9 mouse cellular contexts compared by ENCODE assay signal in the genomic region with DNA sequence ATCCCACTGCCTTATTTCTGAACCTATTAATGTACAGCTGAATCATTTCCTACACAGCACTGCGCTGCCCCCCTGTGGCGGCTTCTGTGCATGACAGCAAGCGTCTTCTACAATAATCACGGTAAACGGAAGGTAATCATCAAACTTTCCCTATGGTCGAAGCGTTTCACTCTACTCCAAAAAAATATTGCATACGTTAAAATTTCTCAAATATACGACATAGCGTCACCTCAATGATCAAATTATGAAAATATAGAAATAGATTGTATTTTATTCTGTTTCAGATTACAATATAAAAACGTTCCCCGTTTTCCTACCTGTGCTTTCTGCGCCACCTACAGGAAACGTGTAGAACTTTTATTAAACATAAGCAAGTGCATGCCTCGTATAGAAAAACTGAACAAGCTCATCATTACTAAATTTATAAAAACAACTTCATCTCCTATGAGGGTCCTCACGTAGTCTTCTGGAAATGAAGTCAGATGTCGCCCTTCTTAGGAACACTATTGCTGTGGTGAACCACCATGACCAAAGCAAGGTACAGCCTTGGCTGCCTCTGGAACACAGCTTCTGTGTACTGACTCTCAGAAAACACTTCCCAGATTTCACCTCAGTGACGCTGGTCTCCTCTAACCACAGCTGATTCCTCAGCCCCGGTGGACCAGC. TPM values are rescaled to one million over a fixed set of nuclear protein-coding genes. Genes with fewer than 3 reads are reported as not detected.
DNase-seq lines count a peak whose midpoint lies in the region; ATAC-seq and TF ChIP-seq lines count a peak whose summit lies in the region.
"Had no signal": no experiment of that assay in that cellular context is flagged by ENCODE, and none has a peak within 500 bp of the region (broad histone marks: within the 10 kb centered on the region; RNA-seq: fewer than 3 reads in every experiment).

No protein-coding gene starts in this region.

- no peaks in the 10 kb centered on the region for H3K36me3 ChIP-seq in ES-E14 (ENCODE audit: control insufficient read depth, insufficient read depth, low read length, poor library complexity, severe bottlenecking)
- H3K36me3 ChIP-seq in forebrain, embryonic 12.5 days (replicated peaks), result no peaks in the 10 kb centered on the region
- no peaks in the 10 kb centered on the region for H3K36me3 ChIP-seq in liver, postnatal 0 days (replicated peaks; ENCODE audit: insufficient read depth, low read length)
- no peaks in the 10 kb centered on the region for H3K36me3 ChIP-seq in neural tube, embryonic 14.5 days (ENCODE audit: control insufficient read depth, insufficient read depth, low read length)

- H3K4me1 ChIP-seq in ES-E14 (ENCODE audit: control insufficient read depth in 2 of 2, insufficient read depth in 2 of 2, low read length in 2 of 2, poor library complexity in 1 of 2), result no peaks in the 10 kb centered on the region
- no peaks in the 10 kb centered on the region for H3K4me1 ChIP-seq in forebrain, embryonic 12.5 days
- no peaks in the 10 kb centered on the region for H3K4me1 ChIP-seq in liver, postnatal 0 days (ENCODE audit: insufficient read depth)
- H3K4me1 ChIP-seq in neural tube, embryonic 14.5 days (ENCODE audit: control insufficient read depth, insufficient read depth, low read length), result no peaks in the 10 kb centered on the region

- no peak for TF ChIP-seq EP300 in liver, postnatal 0 days (IDR thresholded peaks at IDR 0.05; ENCODE audit: low read depth)

- WGBS in forebrain, embryonic 12.5 days, result 6% methylated on average over 19 of the region's 19 CpGs
- WGBS in liver, postnatal 0 days (ENCODE audit: insufficient replicate concordance), result 4% methylated on average over 19 of the region's 19 CpGs
- 5% methylated on average over 19 of the region's 19 CpGs for WGBS in neural tube, embryonic 14.5 days

- intact Hi-C loops in heart, postnatal 36 days (cut with DNase I), result loop anchor here (5.0 kb wide), 1 partner anchor 1081 kb away; no protein-coding TSS in a partner anchor

- in situ Hi-C loops in ES-E14 (cut with MboI; ENCODE audit: low sequenced_read_pairs in 2 of 2, unreplicated experiment in 2 of 2), result loop anchor here in 1 of 2 experiments (25.0 kb wide), 1 partner anchor 1239 kb away; a partner anchor contains a TSS

- peak; percentile 73 for DNase-seq in ES-E14 (ENCODE audit: low read depth, low spot score)
- peak; percentile 64 for DNase-seq in c-Kit-positive CD71-positive TER-119-positive erythroid progenitor cells, embryonic 14.5 days (ENCODE audit: low spot score)
- DNase-seq in heart, postnatal 36 days, result peak; percentile 67 to 80
- peak; percentile 88 for DNase-seq in layer of hippocampus, adult 11-12 months (ENCODE audit: low spot score)
- DNase-seq in liver, postnatal 0 days, result peak; percentile 80
- peak; percentile 79 for DNase-seq in thymus, postnatal 0 days (ENCODE audit: low spot score)

- H3K9me3 ChIP-seq in ES-E14 (ENCODE audit: control insufficient read depth, insufficient read depth, low read depth, low read length), result no peaks in the 10 kb centered on the region
- no peaks in the 10 kb centered on the region for H3K9me3 ChIP-seq in forebrain, embryonic 12.5 days
- H3K9me3 ChIP-seq in liver, postnatal 0 days (ENCODE audit: low read length), result no peaks in the 10 kb centered on the region
- no peaks in the 10 kb centered on the region for H3K9me3 ChIP-seq in neural tube, embryonic 14.5 days (ENCODE audit: control insufficient read depth, low read length)

- peak overlapping the region; percentile 24 for H3K4me2 ChIP-seq in forebrain, embryonic 12.5 days
- H3K4me2 ChIP-seq in liver, postnatal 0 days (ENCODE audit: low read depth, low read length), result peak overlapping the region; percentile 26
- peak overlapping the region; percentile 23; the same call in 1 of the 2 replicates for H3K4me2 ChIP-seq in neural tube, embryonic 14.5 days (ENCODE audit: low read depth, low read length)

- H3K27ac ChIP-seq in ES-E14 (ENCODE audit: insufficient read depth, low read depth, low read length, poor library complexity, severe bottlenecking), result no peak overlapping the region
- H3K27ac ChIP-seq in forebrain, embryonic 12.5 days, result no peak overlapping the region
- H3K27ac ChIP-seq in liver, postnatal 0 days (ENCODE audit: low read depth), result no peak overlapping the region
- H3K27ac ChIP-seq in neural tube, embryonic 14.5 days (ENCODE audit: low read depth, low read length), result no peak overlapping the region
- H3K27ac ChIP-seq: macrophage had no signal

- H3K27me3 ChIP-seq in forebrain, embryonic 12.5 days, result no peaks in the 10 kb centered on the region
- H3K27me3 ChIP-seq in liver, postnatal 0 days (ENCODE audit: insufficient read depth, low read length), result no peaks in the 10 kb centered on the region
- H3K27me3 ChIP-seq in neural tube, embryonic 14.5 days (ENCODE audit: control insufficient read depth, insufficient read depth, low read length), result no peaks in the 10 kb centered on the region

- TF ChIP-seq CTCF in liver, postnatal 0 days (IDR thresholded peaks at IDR 0.05; ENCODE audit: low read depth), result peak; percentile 79

- peak overlapping the region in 1 of 2 experiments; percentile 57; a peak in 2 of 4 replicates for H3K4me3 ChIP-seq in ES-E14 (ENCODE audit: insufficient read depth in 1 of 2, low read depth in 1 of 2, low read length in 2 of 2, poor library complexity in 1 of 2, severe bottlenecking in 1 of 2)
- peak overlapping the region; percentile 20 for H3K4me3 ChIP-seq in forebrain, embryonic 12.5 days (replicated peaks)
- no peak overlapping the region for H3K4me3 ChIP-seq in liver, postnatal 0 days (ENCODE audit: low read depth, low read length)
- peak overlapping the region; percentile 23 for H3K4me3 ChIP-seq in neural tube, embryonic 14.5 days (ENCODE audit: low read depth, low read length)

- H3K9ac ChIP-seq in ES-E14 (ENCODE audit: insufficient read depth, low read depth, low read length, poor library complexity, severe bottlenecking), result no peak overlapping the region
- no peak overlapping the region for H3K9ac ChIP-seq in forebrain, embryonic 12.5 days
- no peak overlapping the region for H3K9ac ChIP-seq in liver, postnatal 0 days (replicated peaks)
- no peak overlapping the region for H3K9ac ChIP-seq in neural tube, embryonic 14.5 days (replicated peaks; ENCODE audit: low read depth, low read length)

- peak; percentile 69 for ATAC-seq in forebrain, embryonic 12.5 days (ENCODE audit: low FRiP score)
- no peak for ATAC-seq in liver, postnatal 0 days
- peak; percentile 83 for ATAC-seq in neural tube, embryonic 14.5 days (ENCODE audit: low read depth)

TF ChIP-seq in ES-E14, 5 proteins besides CTCF, POLR2A, EP300 and RAD21:
- TF ChIP-seq HCFC1 (IDR thresholded peaks at IDR 0.05; ENCODE audit: borderline replicate concordance, insufficient read depth, low read length), result no peak
- TF ChIP-seq ZC3H11A (IDR thresholded peaks at IDR 0.05; ENCODE audit: borderline replicate concordance, low read depth, low read length), result peak; percentile 46
- no peak for TF ChIP-seq MAFK (IDR thresholded peaks at IDR 0.05; ENCODE audit: insufficient read depth, low read depth, low read length)
- no peak for TF ChIP-seq ZNF384 (IDR thresholded peaks at IDR 0.05; ENCODE audit: low read depth, low read length)
- TF ChIP-seq CHD2 (IDR thresholded peaks at IDR 0.05; ENCODE audit: low read depth, low read length), result no peak

RNA-seq across cellular contexts. Expression of a gene that starts 38.0 kb away (rescaled TPM):
- total RNA-seq in ES-E14 (2012; rRNA removed), result 29.0 and 32.0 TPM in 2 replicates
- 64.1 and 77.3 TPM in 2 replicates for polyA plus RNA-seq in forebrain, embryonic 12.5 days (2016; fragmentation: Nextera tagmentation; extraction: Ambion mirVana)
- total RNA-seq in heart, postnatal 36 days (2021), result 10 to 100 TPM; 13.7 to 18.0 TPM
- polyA plus RNA-seq in liver, postnatal 0 days (2015; fragmentation: Nextera tagmentation; extraction: Ambion mirVana), result 20.2 and 27.3 TPM in 2 replicates
- polyA plus RNA-seq in neural tube, embryonic 14.5 days (2014; fragmentation: Nextera tagmentation; extraction: Ambion mirVana), result 57.4 and 59.0 TPM in 2 replicates
- 21.8 and 23.6 TPM in 2 replicates for polyA plus RNA-seq in thymus, postnatal 0 days (2015; fragmentation: Nextera tagmentation; extraction: Ambion mirVana)
